Mouse (Mus musculus) kidney, adult 11 months (tissue): ENCODE measurements around the gene Mrgpre.

Source experiments
- DNase-seq: peaks from one replicate; pipeline ENCODE4 v3.0.0; 2022

Gene Mrgpre

GRCm38 (mm10) chr7:143776137-143776536, 8.2 kb downstream of the Mrgpre start:
- no peak for DNase-seq

DNA sequence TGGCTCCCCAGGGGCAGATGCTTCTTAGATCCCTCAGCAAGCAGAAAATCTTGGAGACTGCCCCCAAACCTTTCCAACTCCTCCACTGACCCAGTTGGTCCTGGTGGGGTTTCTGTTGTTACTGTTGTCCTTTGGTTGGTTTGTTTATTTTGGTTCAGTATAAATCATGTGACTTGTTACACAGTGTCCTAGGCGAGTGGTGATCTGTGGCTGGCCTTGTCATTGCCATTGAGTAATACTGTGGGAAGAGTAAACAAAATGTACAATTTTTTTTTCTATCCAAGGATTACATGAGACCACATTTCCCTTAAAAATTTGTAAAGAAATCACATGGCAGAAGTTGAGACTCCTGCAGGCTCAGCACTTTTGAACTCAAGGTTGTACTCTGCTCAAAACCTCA, 14.8 kb downstream of the Mrgpre start:
- DNase-seq, result no peak

GRCm38 (mm10) chr7:143768267-143768666, 16.0 kb downstream of the Mrgpre start:
- DNase-seq, result no peak

- no peak for DNase-seq
Measured at GRCm38 (mm10) chr7:143766893-143767292, 17.4 kb downstream of the Mrgpre start, which contains the start of gene Mrgprg. TSS of gene Mrgprg (minus strand) at chr7:143766993.

DNA sequence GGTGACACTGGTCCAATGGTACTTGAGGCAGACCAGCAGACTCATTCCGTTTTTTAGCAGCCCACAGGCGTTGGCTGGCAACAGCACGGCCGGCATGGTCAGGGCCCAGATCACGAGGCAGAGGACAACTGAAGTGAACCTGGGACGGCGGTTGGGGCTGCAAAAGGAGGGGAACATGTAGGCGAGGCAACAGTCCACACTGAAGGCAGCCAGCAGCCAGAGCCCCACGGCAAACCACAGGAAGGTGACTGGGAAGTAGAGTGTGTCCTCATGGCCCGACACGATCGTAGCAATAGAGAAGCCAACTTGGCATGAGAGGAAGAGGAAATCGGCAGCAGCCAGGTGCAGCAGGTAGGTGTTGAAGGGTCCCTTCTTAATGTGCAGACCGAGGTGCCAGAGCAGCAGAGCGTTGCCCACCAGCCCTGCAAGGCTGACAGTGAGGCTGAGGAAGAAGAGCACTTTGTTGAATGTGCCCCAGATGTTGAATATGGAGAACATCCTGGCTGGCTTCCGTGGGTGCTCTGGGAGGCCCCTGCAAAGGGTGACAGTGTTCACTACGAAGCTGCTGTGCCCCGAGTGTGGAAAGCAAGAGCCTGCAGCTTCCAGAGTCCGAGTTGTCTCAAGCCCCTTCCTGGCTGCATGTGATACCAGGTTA, 19.3 kb downstream of the Mrgpre start:
- no peak for DNase-seq

DNA sequence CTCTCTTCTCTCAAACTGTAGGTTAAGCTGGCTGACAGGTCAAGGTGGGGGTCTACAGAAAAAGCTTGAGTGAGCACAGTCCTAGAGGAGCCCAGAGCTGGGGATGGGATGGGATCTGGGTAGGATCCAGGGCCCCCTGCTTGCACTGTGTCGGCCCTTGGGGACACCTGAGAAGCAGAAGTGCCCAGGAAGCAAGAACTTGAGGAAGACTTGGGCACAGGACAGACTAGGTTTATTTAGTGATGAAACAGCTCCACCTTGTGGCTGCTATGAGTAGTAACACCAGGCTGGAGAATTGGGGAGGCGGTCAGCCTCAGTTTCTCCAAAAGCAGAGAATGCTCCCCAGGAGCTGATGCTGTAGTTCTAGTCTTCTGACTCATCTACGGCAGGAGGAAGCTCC, 20.5 kb downstream of the Mrgpre start:
- no peak for DNase-seq

GRCm38 (mm10) chr7:143758956-143759355, 25.3 kb downstream of the Mrgpre start:
- no peak for DNase-seq

DNA sequence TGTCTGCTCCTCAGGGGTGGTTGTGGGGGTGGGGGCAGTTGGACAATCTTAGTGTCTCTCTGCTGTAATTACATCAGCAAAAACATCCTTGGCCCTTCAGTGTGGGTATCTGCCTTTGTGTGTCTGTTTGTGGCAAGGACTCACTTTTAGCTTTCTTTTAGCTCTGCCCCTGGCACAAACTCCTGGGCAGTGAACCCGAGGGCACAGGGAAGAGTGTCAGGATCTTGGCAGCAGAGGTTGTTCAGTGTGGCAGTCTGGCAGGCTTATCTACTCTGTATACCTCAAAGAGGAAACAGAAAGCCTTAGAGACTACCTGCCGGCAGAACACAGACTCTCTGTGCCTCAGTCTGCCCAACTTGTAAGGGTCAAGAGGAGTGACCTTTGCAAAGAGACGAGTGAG, 26.6 kb downstream of the Mrgpre start:
- DNase-seq, result peak; percentile 34

DNA sequence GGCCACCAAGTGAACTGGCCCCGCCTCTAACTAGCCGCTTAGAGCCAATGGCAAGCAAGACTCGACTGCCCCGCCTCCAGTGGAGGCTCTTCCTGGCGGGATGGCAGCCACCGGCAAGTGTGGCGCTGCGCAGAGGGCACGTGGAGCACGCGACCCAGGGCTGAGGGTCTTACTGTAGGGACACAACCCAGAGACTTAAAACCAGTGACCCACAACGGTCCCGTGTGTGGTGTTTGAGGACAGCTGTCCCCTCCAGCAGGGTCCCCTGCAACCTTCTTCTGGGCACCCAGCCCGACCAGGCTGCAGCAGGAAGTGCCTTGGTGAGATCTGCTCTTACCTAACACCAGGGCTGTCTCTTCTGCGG, 27.3 kb downstream of the Mrgpre start:
- DNase-seq, result peak; percentile 80

DNA sequence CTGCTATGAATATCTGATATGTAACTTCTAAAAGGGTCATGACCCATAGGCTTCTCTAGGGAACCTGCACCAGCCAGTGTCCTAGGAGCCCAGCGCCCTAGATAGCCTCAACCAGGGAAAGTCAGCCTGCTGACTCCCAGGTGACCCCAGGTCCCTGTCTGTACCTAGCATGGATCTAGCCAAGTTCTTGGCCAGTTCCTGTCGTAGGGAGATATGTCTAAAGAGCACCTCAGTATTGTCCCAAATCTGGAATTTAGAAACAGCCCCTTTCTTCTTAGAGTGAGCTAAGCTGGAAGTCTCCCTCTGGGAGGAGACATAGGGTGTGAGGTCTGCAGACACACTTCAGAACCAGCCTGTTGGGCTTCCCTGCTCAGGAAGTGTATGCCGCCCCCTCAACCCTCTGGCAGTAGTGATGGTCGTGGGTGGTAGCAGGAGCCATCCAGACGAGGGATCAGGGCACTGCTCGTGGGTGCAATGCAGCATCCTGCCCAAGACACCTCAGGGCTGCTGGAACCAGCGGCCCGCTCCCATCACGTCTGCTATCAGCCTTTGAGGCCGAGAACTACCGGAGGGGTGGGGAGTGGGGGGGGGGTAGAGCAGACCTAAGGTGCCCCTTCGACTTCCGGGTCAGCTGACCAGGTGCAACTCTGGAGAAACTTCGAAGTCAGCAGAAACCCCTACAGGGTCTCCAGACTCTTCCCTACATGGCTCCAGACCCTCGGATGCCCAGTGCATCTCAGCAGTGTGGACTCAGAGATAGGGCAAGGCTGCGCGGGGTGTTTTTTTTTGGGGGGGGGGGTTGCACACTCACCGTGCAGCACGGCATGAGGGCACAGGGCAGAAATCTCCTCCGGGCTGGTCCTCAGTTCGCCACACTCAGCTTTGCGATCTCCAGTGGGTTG, 27.9 kb downstream of the Mrgpre start, which contains the start of gene Osbpl5:
Gene Osbpl5 (minus strand): TSS at position 861 of the 902 bp plus-strand sequence.
- DNase-seq, result no peak

DNA sequence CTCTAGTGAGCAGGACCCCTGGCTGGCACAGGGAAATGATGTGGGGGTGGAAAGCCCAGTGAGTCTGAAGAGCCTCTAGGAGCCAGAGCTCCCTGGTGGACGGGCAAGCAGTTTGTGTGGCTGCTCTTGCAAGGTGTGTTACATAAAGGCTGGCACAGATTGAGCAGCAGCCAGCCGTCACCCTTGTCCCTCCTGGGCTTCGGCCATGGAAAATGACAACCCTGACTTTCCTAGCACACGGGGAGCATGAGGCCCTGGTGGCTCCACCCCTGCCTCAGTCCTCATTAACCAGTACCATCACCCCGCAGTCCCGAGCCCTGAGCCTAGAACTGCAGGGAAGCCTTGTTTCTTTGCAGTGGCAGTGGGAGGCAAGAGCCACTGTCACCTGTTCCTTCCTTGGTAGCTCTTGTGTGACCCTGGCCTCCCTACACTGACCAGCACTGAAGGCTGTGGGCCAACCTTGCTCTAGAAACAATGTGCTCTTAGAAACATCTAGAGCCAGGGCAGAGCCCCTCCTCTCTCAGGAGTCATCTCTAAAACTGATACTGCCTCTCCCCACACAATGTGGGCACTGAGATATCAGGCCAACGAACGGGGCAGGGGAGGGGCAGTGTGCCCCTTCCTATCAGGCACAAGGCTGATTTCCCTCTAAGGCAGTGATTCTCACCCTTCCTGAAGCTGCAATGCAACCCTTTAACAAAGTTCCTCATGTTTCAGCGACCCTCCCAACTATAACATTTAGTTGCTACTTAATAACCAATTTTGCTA, 28.8 kb downstream of the Mrgpre start:
- DNase-seq, result peak; percentile 29

DNA sequence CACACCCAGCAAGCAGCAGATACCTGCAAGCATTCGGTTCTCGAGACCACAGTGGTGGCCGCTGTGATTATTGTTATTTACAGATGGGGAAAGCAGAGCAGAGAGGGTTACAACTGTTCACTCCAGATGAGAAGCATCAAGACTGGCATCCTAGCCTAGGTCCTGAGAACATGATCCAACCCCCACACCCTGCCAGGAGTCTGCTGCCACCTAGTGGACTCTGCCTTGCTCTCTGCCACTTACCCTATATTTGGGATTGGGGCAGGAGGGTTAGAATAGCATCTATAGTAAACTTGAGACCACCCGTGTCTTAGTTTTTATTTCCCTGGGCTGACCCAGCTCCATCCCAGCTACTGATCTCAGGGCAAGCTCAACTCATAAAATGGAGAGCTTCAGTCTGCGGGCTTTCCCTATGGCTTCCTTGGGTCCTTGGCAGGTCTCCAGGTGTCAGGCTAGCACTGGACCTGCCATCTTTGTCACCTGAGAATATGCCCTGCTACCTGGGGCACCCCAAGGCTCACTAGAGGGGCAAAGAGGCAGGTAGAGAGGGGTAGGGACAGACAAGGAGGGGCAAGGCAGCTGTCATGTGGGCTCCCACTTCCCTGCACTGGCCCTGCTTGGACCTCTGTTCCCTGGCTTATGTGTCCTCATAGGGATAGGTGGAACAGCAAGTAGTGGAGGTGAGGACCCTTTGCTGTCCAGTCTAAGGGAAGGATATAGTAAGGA, 30.1 kb downstream of the Mrgpre start:
- peak; percentile 30 for DNase-seq

GRCm38 (mm10) chr7:143752606-143753005, 31.7 kb downstream of the Mrgpre start:
- DNase-seq, result no peak

DNA sequence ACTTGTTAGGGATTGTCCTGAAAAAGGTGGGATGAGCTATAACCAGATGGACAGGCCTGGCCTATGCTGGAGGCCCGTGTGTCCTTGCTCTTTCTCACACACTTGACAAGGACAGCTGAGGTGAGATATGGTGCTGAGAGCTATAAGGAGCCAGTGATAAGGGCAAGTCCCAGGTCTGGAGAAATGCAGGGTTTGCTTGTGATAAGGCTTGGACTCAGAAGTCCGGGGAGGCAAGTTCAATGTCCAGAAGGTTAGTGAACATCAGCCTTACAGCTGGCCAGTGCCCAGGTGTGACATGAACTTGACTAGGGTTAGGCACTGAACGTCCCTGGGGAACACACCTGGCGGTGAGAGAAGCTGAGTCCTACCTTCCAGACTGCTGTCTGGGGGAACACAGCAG, 32.2 kb downstream of the Mrgpre start:
- no peak for DNase-seq

- DNase-seq, result no peak
Measured at GRCm38 (mm10) chr7:143751380-143751779, 32.9 kb downstream of the Mrgpre start.

DNA sequence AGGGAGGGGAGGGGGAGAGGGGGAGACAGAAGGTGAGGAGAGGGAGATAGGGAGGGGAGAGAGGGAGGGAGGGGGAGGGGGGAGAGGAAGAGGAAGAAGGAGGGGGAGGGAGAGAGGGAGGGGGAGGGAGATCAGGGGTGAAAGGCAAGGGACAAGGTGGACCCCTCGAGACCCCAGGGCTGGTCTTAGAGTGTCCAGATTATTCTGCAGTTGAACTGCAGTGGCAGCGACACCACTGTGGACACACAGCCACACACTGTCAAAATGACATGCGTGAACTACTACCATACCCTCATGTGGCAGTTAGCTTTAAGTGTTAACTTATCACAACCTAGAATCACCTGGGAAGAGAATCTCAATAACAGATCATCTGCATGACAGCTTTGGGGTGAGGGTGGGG, 35.3 kb downstream of the Mrgpre start:
- DNase-seq, result no peak

DNA sequence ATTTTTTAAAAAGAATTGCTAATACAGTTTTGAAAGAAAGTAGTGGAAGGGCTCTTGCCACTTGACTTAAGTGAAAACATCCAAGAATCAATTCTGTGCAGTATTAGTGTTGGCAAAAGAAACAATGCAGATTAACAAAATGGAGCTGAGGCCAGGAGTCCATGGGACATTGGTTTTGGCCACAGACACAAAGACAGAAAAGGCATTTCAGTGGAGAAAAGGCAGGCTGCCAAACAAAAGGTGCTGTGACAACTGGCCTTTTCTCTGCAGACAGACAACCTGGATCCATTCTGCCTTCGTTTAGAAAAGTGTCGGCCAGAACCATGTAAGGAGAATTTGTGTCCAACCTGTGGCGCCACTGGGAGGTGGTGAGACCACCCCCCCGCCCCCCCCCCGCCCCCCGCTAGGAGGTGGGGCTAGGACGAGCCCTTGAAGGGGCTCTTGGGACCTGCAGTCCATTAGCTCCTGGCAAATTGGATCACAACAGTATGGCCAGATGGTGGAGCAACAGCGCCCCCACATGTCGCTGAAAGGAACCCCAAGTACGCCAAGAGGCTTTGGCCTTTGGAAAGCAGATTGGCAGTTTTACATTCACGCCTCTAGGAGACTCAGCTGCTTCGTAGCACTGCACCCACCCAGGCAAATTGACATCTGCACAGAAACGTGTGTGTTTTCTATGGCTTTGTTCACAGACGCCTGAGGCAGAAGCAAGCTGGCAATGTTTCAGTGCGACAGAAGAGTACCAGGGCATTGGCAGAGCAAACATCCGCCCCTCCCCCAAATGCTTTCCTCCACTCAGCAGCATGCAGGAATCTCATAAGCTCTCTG, 36.0 kb downstream of the Mrgpre start:
- DNase-seq, result peak; percentile 81

GRCm38 (mm10) chr7:143740653-143741052, 43.6 kb downstream of the Mrgpre start:
- no peak for DNase-seq

DNA sequence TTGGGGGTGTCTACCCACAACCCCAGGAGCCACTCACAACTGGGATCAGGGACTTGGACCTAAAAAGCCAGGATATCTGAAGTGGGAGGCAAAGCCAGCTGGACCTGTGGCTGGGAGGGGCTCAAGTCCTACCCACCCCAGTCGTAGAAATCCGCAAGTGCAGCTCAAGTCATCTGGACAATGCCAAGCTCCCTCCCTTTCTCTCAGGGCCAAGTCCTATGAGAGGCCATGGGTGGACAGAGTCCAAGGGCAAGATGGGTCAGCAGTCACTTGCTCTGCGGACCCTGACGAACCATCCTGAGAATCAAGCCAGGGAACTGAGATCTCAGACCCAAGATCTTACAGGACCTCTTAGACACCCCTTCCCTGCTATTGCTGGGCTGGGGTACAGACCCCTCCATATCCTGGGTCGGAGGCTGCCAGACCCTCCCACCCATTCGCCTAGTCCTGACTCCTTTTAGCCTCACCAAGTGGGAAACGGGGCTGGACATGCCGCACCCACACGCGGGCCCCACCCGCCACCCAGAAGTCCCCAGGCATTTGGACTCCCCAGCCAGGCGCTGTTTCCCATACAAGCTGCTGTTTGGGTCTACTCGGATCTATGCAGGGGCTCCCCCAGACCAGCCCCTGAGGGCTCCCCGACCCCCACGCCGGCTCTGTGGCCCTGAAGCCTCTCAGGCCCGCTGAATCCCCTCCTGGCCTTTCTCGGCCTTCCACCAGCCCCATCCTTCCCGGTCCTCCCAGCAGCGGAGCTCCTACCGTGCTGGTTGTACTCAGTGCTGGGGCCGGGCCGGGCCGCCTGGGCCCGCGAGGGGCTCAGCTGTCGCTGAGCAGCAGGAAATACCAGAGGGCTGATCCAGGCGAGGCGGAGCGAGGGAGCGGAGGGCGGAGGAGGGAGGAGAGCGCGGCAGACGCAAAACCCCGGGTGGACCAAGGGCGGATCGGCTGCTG, 44.5 kb downstream of the Mrgpre start:
- DNase-seq, result peak; percentile 82

- peak; percentile 20 for DNase-seq
Measured at GRCm38 (mm10) chr7:143738601-143739006, 45.7 kb downstream of the Mrgpre start.

DNA sequence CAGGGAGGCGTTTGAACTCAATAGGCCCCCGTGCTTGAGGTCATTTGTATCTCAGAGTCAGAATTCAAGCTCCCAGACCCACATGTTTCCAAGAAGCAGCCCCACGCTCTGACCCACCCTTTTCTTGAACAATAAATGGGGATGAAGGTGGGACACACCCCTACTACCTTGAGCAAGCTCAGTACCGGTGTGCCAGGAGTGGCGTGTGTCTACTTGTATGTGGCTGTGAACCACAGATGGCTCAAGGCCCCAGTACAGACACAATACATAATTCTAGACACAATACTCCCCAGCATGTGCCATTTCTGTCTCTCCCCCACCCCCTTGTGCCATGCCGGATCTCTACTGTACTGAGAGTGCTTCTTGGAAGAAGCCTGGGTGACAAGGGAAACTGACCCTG, 46.1 kb downstream of the Mrgpre start:
- DNase-seq, result no peak
